Mouse (Mus musculus) G1E (cell line): ENCODE measurements at regions not wholly inside any gene's neighbourhood (a gene's known extent, or its start where the extent isn't known, plus 50 kb on each side); places are given as distances from the start of the nearest gene placed in this dataset.

Experiments
- ATAC-seq: 2 replicates; pipeline ENCODE4 v1.8.0; 2016; ENCODE audit warnings: mild to moderate bottlenecking; ENCODE audit not compliant: insufficient number of reproducible peaks, poor library complexity, low FRiP score, severe bottlenecking; ENCODE audit errors: extremely low read depth
- DNase-seq: peaks from one replicate; pipeline ENCODE4 v3.0.0; 2012; ENCODE audit warnings: low spot score
- H3K27me3 ChIP-seq: 2 replicates; pipeline ENCODE4 v1.6.1; 2012; ENCODE audit warnings: mild to moderate bottlenecking, low read length, inconsistent platforms; ENCODE audit not compliant: insufficient read depth
- H3K36me3 ChIP-seq: replicated peaks from 2 replicates; pipeline ENCODE3; 2012; ENCODE audit warnings: mild to moderate bottlenecking, inconsistent platforms
- H3K4me1 ChIP-seq: 2 replicates; pipeline ENCODE4 v1.6.1; 2012; ENCODE audit warnings: low read depth, low read length, inconsistent platforms, mixed read lengths; ENCODE audit not compliant: insufficient read depth
- H3K4me3 ChIP-seq: 2 replicates; pipeline ENCODE4 v1.5.1; 2012; ENCODE audit warnings: low read depth, mild to moderate bottlenecking, inconsistent platforms, low read length, moderate library complexity, mixed read lengths
- H3K9me3 ChIP-seq: replicated peaks from 2 replicates; pipeline ENCODE4 v1.6.1; 2012; ENCODE audit warnings: inconsistent platforms
- CTCF ChIP-seq: IDR thresholded peaks from 2 replicates; pipeline ENCODE4 v1.5.1; 2012; ENCODE audit warnings: low read depth, low read length, inconsistent platforms, mixed read lengths
- GATA1 ChIP-seq: IDR thresholded peaks from 2 replicates; pipeline ENCODE4 v1.6.1; 2012; ENCODE audit warnings: borderline replicate concordance, low read length, inconsistent platforms, mixed read lengths
- GATA2 ChIP-seq: IDR thresholded peaks from 2 replicates; pipeline ENCODE4 v1.6.1; 2012; ENCODE audit warnings: low read depth, low read length, inconsistent platforms, borderline replicate concordance
- POLR2AphosphoS5 ChIP-seq: IDR thresholded peaks from 2 replicates; pipeline ENCODE4 v1.6.1; 2012; ENCODE audit warnings: low read depth, low read length, inconsistent platforms; ENCODE audit not compliant: insufficient replicate concordance
- TAL1 ChIP-seq: conservative IDR thresholded peaks from 2 replicates; pipeline ENCODE4 v1.6.1; 2012; ENCODE audit warnings: low read depth, low read length, inconsistent platforms, mixed read lengths

GRCm38 (mm10) chr3:130935926-130936315, 174.3 kb upstream of the Lef1 start:
- H3K9me3 ChIP-seq, result peaks cover 66% of the 10 kb centered on the region
- no peaks in the 10 kb centered on the region for H3K36me3 ChIP-seq
- DNase-seq (no peak), ATAC-seq (no peak)
- no peaks in the 10 kb centered on the region for H3K4me1 ChIP-seq
- TF ChIP-seq GATA2 (no peak), POLR2AphosphoS5 (no peak), TAL1 (no peak)
- H3K4me3 ChIP-seq, result no peak overlapping the region
- no peaks in the 10 kb centered on the region for H3K27me3 ChIP-seq

GRCm38 (mm10) chr3:130935302-130935925, 174.9 kb upstream of the Lef1 start:
- DNase-seq (no peak), ATAC-seq (no peak)
- Histone ChIP-seq H3K4me3 (no peak overlapping the region), H3K36me3 (no peaks in the 10 kb centered on the region), H3K9me3 (peaks cover 68% of the 10 kb centered on the region), H3K4me1 (no peaks in the 10 kb centered on the region), H3K27me3 (no peaks in the 10 kb centered on the region)
- TF ChIP-seq CTCF (no peak), POLR2AphosphoS5 (no peak), TAL1 (no peak), GATA2 (no peak), GATA1 (no peak)

GRCm38 (mm10) chr3:130932723-130933122, 177.5 kb upstream of the Lef1 start:
- ATAC-seq (no peak), DNase-seq (no peak)
- Histone ChIP-seq H3K4me1 (no peaks in the 10 kb centered on the region), H3K4me3 (no peak overlapping the region), H3K27me3 (no peaks in the 10 kb centered on the region), H3K36me3 (no peaks in the 10 kb centered on the region), H3K9me3 (peaks cover 81% of the 10 kb centered on the region)
- no peak for TF ChIP-seq CTCF
- TF ChIP-seq GATA2, result no peak
- no peak for TF ChIP-seq TAL1
- TF ChIP-seq GATA1, result no peak
- TF ChIP-seq POLR2AphosphoS5, result no peak

GRCm38 (mm10) chr3:130932226-130932625, 178.0 kb upstream of the Lef1 start:
- H3K9me3 ChIP-seq, result peaks cover 82% of the 10 kb centered on the region
- TF ChIP-seq GATA1, result no peak
- TF ChIP-seq GATA2, result no peak
- no peak for TF ChIP-seq CTCF
- TF ChIP-seq POLR2AphosphoS5, result no peak
- no peak for TF ChIP-seq TAL1
- no peaks in the 10 kb centered on the region for H3K27me3 ChIP-seq
- no peaks in the 10 kb centered on the region for H3K36me3 ChIP-seq
- no peaks in the 10 kb centered on the region for H3K4me1 ChIP-seq
- ATAC-seq, result no peak
- H3K4me3 ChIP-seq, result no peak overlapping the region
- no peak for DNase-seq

GRCm38 (mm10) chr3:130925000-130925399, 185.3 kb upstream of the Lef1 start:
- Histone ChIP-seq H3K4me3 (no peak overlapping the region), H3K36me3 (no peaks in the 10 kb centered on the region), H3K4me1 (no peaks in the 10 kb centered on the region), H3K9me3 (peaks cover 69% of the 10 kb centered on the region), H3K27me3 (no peaks in the 10 kb centered on the region)
- no peak for ATAC-seq
- DNase-seq, result no peak
- TF ChIP-seq GATA2 (no peak), POLR2AphosphoS5 (no peak), CTCF (no peak), TAL1 (no peak), GATA1 (no peak)

GRCm38 (mm10) chr3:130923615-130923958, 186.7 kb upstream of the Lef1 start:
- no peak for DNase-seq
- Histone ChIP-seq H3K9me3 (peaks cover 56% of the 10 kb centered on the region), H3K36me3 (no peaks in the 10 kb centered on the region), H3K4me3 (no peak overlapping the region), H3K4me1 (no peaks in the 10 kb centered on the region), H3K27me3 (no peaks in the 10 kb centered on the region)
- TF ChIP-seq TAL1 (no peak), GATA1 (no peak), POLR2AphosphoS5 (no peak), GATA2 (no peak), CTCF (no peak)
- no peak for ATAC-seq
